Mouse (Mus musculus) heart, adult 2 months (tissue): ENCODE results near the gene Sowaha. TPM values are rescaled to one million over a fixed set of nuclear protein-coding genes. Genes with fewer than 3 reads are reported as not detected.

Experiments
- DNase-seq, 2 experiments: peaks; one replicate each; pipeline ENCODE4 v3.0.0; 2021
- H3K27ac ChIP-seq: fragments of 200-600 bp; 2 replicates; pipeline ENCODE4 v1.8.1; 2022
- H3K27me3 ChIP-seq: fragments of 200-500 bp; 2 replicates; pipeline ENCODE4 v1.6.1; 2012; ENCODE audit warnings: mild to moderate bottlenecking, low read length, inconsistent platforms, mixed read lengths; ENCODE audit not compliant: control insufficient read depth, insufficient read depth
- H3K36me3 ChIP-seq: fragments of 200-500 bp; 2 replicates; pipeline ENCODE4 v1.6.1; 2012; ENCODE audit warnings: low read length, inconsistent platforms; ENCODE audit not compliant: control insufficient read depth, insufficient read depth
- H3K4me1 ChIP-seq: fragments of 200-500 bp; 2 replicates; pipeline ENCODE4 v1.6.1; 2011; ENCODE audit warnings: low read length; ENCODE audit not compliant: control insufficient read depth, insufficient read depth
- H3K4me3 ChIP-seq: fragments of 200-600 bp; 2 replicates; pipeline ENCODE4 v1.8.1; 2022
- H3K79me2 ChIP-seq: fragments of 200-500 bp; replicated peaks from 2 replicates; pipeline ENCODE4 v1.6.1; 2012; ENCODE audit warnings: mild to moderate bottlenecking, inconsistent platforms, low read length, moderate library complexity, mixed read lengths; ENCODE audit not compliant: control insufficient read depth, insufficient read depth
- H3K9ac ChIP-seq: fragments of 200-500 bp; 2 replicates; pipeline ENCODE4 v1.6.1; 2012; ENCODE audit warnings: low read depth, mild to moderate bottlenecking, control low read depth, inconsistent platforms, low read length, mixed read lengths
- CTCF ChIP-seq: fragments of 200-600 bp; IDR thresholded peaks from 2 replicates; pipeline ENCODE4 v1.8.1; 2022; ENCODE audit warnings: antibody characterized with exemption, mild to moderate bottlenecking, moderate library complexity
- EP300 ChIP-seq: fragments of 200-500 bp; IDR thresholded peaks from 2 replicates; pipeline ENCODE4 v1.6.1; 2011; ENCODE audit warnings: low read depth, low read length, control low read depth; ENCODE audit not compliant: insufficient read depth
- POLR2A ChIP-seq: fragments of 200-500 bp; IDR thresholded peaks from 2 replicates; pipeline ENCODE4 v1.6.1; 2011; ENCODE audit warnings: mild to moderate bottlenecking, low read depth, low read length, control low read depth; ENCODE audit not compliant: insufficient read depth
- WGBS: fragments of 180-500 bp; shearing (Covaris S2); methylation state at CpG from one replicate; pipeline ENCODE4 v1.1.7; 2018; 5-methylcytosine and 5-hydroxymethylcytosine counted together
- intact Hi-C: fragments of 180-260 bp; cut with DNase I; formaldehyde crosslinking; loops from one replicate; pipeline ENCODE4 v1.15.1; 2025
- polyA plus RNA-seq: library from polyadenylated mRNA; depleted of rRNA; stranded (reverse); fragments of >200 nt; gene quantifications from 2 replicates; pipeline ENCODE4 v1.2.3, GENCODE M21; 2012
- total RNA-seq, 2 experiments: library from RNA; stranded (reverse); gene quantifications; 2 replicates each; pipeline ENCODE4 v1.2.3; 2021

Gene Sowaha
- total and polyA plus RNA-seq, 3 experiments: 0.05 to 0.34 (median 0.10) TPM

DNA sequence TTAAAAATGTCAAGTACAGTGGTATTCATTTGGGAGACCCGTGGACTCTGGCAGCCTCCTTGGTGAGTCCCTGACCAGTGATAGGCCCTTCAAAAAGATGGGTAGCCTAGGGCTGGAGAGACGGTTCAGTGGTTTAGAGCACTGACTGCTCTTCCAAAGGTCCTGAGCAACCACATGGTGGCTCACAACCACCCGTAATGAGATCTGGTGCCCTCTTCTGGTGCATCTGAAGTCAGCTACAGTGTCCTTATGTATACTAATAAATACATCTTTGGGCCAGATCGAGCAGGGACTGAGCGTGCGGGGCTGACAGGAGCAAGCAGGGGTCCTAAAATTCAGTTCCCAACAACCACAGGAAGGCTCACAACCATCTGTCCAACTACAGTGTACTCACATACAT, 36.2 kb downstream of the Sowaha start:
- intact Hi-C loops: no loop called here
- Histone ChIP-seq H3K4me3 (no peak overlapping the region), H3K4me1 (peaks cover 3% of the 10 kb centered on the region; the same call in 1 of the 2 replicates), H3K27ac (no peak overlapping the region), H3K27me3 (no peaks in the 10 kb centered on the region), H3K36me3 (no peaks in the 10 kb centered on the region), H3K9ac (no peak overlapping the region), H3K79me2 (no peaks in the 10 kb centered on the region)
- 40% methylated on average over 6 of the region's 6 CpGs for WGBS
- TF ChIP-seq POLR2A: no peak
- peak; percentile 69 for TF ChIP-seq CTCF
- peak in 1 of 2 experiments; percentile 28 for DNase-seq

GRCm38 (mm10) chr11:53441921-53442320, 38.2 kb downstream of the Sowaha start:
- H3K9ac ChIP-seq: peak overlapping the region; percentile 63
- 3% methylated on average over 12 of the region's 12 CpGs for WGBS
- H3K36me3 ChIP-seq: no peaks in the 10 kb centered on the region
- H3K4me1 ChIP-seq: 0 out of 2 replicates have a peak, but pooled peaks cover 1% of the 10 kb centered on the region
- H3K27me3 ChIP-seq: no peaks in the 10 kb centered on the region
- intact Hi-C loops: no loop called here
- no peak overlapping the region for H3K4me3 ChIP-seq
- TF ChIP-seq POLR2A (no peak), EP300 (no peak), CTCF (no peak)
- no peak for DNase-seq
- no peaks in the 10 kb centered on the region for H3K79me2 ChIP-seq
- H3K27ac ChIP-seq: peak overlapping the region; percentile 20; the same call in 1 of the 2 replicates

- TF ChIP-seq CTCF (no peak), POLR2A (no peak), EP300 (no peak)
- H3K9ac ChIP-seq: no peak overlapping the region
- H3K27ac ChIP-seq: no peak overlapping the region
Measured at GRCm38 (mm10) chr11:53436338-53436737, 43.7 kb downstream of the Sowaha start.

GRCm38 (mm10) chr11:53435504-53435903, 44.6 kb downstream of the Sowaha start:
- Histone ChIP-seq H3K79me2 (no peaks in the 10 kb centered on the region), H3K27me3 (no peaks in the 10 kb centered on the region), H3K27ac (no peak overlapping the region), H3K9ac (no peak overlapping the region), H3K4me1 (peaks cover 2% of the 10 kb centered on the region), H3K4me3 (no peak overlapping the region), H3K36me3 (no peaks in the 10 kb centered on the region)
- WGBS: 63% methylated on average over 8 of the region's 8 CpGs
- intact Hi-C loops: no loop called here
- DNase-seq: no peak
- TF ChIP-seq EP300: no peak
- TF ChIP-seq POLR2A: no peak
- no peak for TF ChIP-seq CTCF

More at GRCm38 (mm10) chr11:53436338-53436737, 43.7 kb downstream of the Sowaha start:
- no peaks in the 10 kb centered on the region for H3K79me2 ChIP-seq
- H3K27me3 ChIP-seq: no peaks in the 10 kb centered on the region
- peaks cover 1% of the 10 kb centered on the region for H3K4me1 ChIP-seq
- intact Hi-C loops: no loop called here
- H3K36me3 ChIP-seq: no peaks in the 10 kb centered on the region
- no peak overlapping the region for H3K4me3 ChIP-seq
- 76% methylated on average over 6 of the region's 6 CpGs for WGBS
- DNase-seq: no peak

DNA sequence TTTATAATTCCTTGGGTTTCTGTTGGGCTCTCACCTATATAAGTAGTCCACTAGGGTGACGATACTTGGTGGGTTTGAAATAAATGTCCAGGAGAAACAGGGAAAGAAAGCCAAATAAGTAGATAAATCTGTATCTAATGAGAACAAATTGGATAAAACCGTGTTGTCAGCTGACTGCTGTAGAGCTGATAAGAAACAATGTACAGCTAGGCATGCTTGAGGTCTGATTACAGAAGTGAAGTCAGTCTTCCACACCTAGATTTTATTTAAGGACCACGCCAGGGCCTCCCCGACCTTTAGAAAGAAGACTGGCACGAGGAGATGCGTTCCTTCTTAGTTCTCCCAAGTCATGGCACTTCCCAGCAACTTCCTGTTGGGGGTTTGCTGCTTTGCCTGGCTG, 47.0 kb downstream of the Sowaha start:
- Histone ChIP-seq H3K79me2 (no peaks in the 10 kb centered on the region), H3K4me3 (no peak overlapping the region), H3K27me3 (no peaks in the 10 kb centered on the region), H3K4me1 (peaks cover 4% of the 10 kb centered on the region), H3K27ac (no peak overlapping the region), H3K36me3 (no peaks in the 10 kb centered on the region), H3K9ac (no peak overlapping the region)
- WGBS: 39% methylated on average over 6 of the region's 6 CpGs
- no peak for DNase-seq
- intact Hi-C loops: loop anchor here (5.0 kb wide), 1 partner anchor 136 kb away; no protein-coding TSS in a partner anchor
- TF ChIP-seq EP300 (no peak), CTCF (no peak), POLR2A (no peak)

DNA sequence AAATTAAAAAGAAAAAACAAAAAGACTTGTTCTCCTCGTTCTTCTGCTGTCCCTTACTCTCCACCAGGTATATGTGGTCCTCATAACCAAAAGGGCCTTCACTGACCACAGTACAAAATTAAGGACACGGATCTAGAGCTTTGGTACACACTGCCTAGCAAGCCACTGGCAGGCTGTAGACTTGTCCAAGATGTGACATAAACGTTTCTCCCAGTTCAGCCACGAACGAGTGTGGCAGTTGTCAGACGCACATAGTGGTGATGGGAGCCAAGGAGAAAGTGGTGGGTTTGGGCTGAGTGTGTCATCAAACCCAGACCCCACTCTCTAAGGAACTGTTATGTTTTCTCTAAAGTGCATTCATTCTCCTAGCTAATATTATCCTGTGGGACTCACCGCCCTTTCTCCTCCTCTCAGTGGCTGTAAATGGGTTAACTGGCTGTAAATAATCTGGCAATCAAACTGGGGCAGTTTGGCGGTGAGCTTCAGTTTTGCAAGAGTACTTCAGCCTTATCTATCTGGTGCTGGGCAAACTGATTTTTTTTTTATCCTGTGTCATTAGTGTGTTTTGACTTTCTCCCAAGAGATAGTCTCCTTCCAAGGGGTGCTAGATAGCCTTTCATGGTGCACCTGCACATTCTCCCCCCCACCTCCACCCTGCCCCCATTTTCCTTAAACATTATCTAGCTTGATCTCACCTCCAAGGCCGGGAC, 48.6 kb downstream of the Sowaha start:
- Histone ChIP-seq H3K36me3 (no peaks in the 10 kb centered on the region), H3K79me2 (no peaks in the 10 kb centered on the region), H3K9ac (peak overlapping the region; percentile 17), H3K27me3 (no peaks in the 10 kb centered on the region), H3K27ac (peak overlapping the region; percentile 95), H3K4me3 (peak overlapping the region; percentile 99), H3K4me1 (peaks cover 4% of the 10 kb centered on the region)
- WGBS: 13% methylated on average over 9 of the region's 9 CpGs
- DNase-seq: peak; percentile 47 to 48
- no peak for TF ChIP-seq POLR2A
- no peak for TF ChIP-seq CTCF
- TF ChIP-seq EP300: no peak
- intact Hi-C loops: loop anchor here (5.0 kb wide), 1 partner anchor 134 kb away; no protein-coding TSS in a partner anchor
